Mouse (Mus musculus): ENCODE results near the gene Gxylt1. TPM values are rescaled to one million over a fixed set of nuclear protein-coding genes. Genes with fewer than 3 reads are reported as not detected.

Gene Gxylt1
- polyA plus RNA-seq, 1 experiment: 0.70 TPM

- Histone ChIP-seq H3K36me3 (replicated peaks; ENCODE audit: low read length) (peaks cover 29% of the 10 kb centered on the region), H3K9me3 (no peaks in the 10 kb centered on the region), H3K27me3 (replicated peaks) (no peaks in the 10 kb centered on the region), H3K4me3 (replicated peaks) (peak overlapping the region; percentile 98), H3K4me1 (peaks cover 41% of the 10 kb centered on the region)
- TF ChIP-seq FLI1 (IDR thresholded peaks at IDR 0.05; ENCODE audit: low read length): no peak
- TF ChIP-seq GATA1 (IDR thresholded peaks at IDR 0.05; ENCODE audit: borderline replicate concordance, low read length): no peak
Observed at GRCm38 (mm10) chr15:93276276-93276675, 1.3 kb upstream of the Gxylt1 start.

DNA sequence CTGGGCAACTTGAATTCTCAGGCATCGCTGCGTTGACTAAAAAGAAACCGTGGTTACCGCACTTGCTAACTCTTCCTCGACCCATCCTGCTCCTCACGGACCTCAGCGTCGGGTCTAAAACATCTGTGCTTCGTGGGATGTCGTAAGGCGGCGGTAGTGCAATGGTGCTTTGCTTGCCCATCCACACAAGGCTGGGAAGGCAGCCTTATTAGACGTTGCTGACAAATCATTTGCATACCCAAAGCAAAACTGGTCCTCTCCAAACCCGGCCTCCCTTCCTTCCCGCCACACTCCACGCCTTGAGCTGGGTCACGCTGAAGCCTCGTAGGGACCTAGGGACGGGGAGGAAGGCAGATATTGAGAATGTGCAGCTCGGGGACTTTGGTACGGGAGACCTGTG lies 644 bp upstream of the Gxylt1 start:
- Histone ChIP-seq H3K9me3 (no peaks in the 10 kb centered on the region), H3K4me3 (replicated peaks) (peak overlapping the region; percentile 98), H3K36me3 (replicated peaks; ENCODE audit: low read length) (peaks cover 22% of the 10 kb centered on the region), H3K4me1 (peaks cover 47% of the 10 kb centered on the region), H3K27me3 (replicated peaks) (no peaks in the 10 kb centered on the region)
- TF ChIP-seq GATA1 (IDR thresholded peaks at IDR 0.05; ENCODE audit: borderline replicate concordance, low read length) (no peak), FLI1 (IDR thresholded peaks at IDR 0.05; ENCODE audit: low read length) (no peak)

- peaks cover 63% of the 10 kb centered on the region for H3K4me1 ChIP-seq
- TF ChIP-seq FLI1 (IDR thresholded peaks at IDR 0.05; ENCODE audit: low read length) (no peak), GATA1 (IDR thresholded peaks at IDR 0.05; ENCODE audit: borderline replicate concordance, low read length) (no peak)
- H3K4me3 ChIP-seq (replicated peaks): peak overlapping the region; percentile 98
Observed at GRCm38 (mm10) chr15:93273788-93274678, 946 bp downstream of the Gxylt1 start.

GRCm38 (mm10) chr15:93272948-93273347 lies 2.0 kb downstream of the Gxylt1 start:
- Histone ChIP-seq H3K4me3 (replicated peaks) (peak overlapping the region; percentile 14), H3K27me3 (replicated peaks) (no peaks in the 10 kb centered on the region), H3K9me3 (no peaks in the 10 kb centered on the region), H3K4me1 (peaks cover 72% of the 10 kb centered on the region), H3K36me3 (replicated peaks; ENCODE audit: low read length) (peaks cover 17% of the 10 kb centered on the region)
- TF ChIP-seq FLI1 (IDR thresholded peaks at IDR 0.05; ENCODE audit: low read length): no peak
- TF ChIP-seq GATA1 (IDR thresholded peaks at IDR 0.05; ENCODE audit: borderline replicate concordance, low read length): no peak

More at GRCm38 (mm10) chr15:93273788-93274678, 946 bp downstream of the Gxylt1 start:
- Histone ChIP-seq H3K9me3 (no peaks in the 10 kb centered on the region), H3K27me3 (replicated peaks) (no peaks in the 10 kb centered on the region), H3K36me3 (replicated peaks; ENCODE audit: low read length) (peaks cover 19% of the 10 kb centered on the region)

DNA sequence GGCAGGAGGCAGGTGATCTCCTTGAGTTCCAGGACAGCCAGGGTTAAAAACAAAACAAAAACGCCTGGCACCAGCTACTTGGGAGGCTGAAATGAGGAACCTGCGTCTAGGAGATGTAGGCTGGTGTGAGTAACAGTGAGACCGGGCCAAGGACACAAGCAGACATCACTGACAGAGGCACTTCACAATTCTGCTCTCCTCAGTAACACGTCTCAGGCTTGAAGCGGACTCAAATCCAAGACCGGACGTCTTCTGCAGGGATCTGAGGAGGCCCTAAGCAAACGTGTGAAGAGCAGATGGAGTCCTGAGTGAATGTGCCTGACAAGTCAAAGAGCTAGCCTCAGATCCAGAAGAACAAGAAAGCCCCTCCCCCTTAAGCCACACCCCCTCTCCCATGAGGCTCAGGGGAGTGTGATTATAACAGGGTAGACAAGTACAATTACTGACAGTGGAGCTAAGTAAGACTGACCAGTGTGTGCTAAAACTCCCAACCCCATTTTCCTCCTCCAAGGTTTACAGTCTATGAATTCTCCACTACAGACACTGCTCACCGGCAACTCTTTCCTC lies 4.6 kb downstream of the Gxylt1 start:
- H3K9me3 ChIP-seq: no peaks in the 10 kb centered on the region
- peak overlapping the region; percentile 65 for H3K4me3 ChIP-seq (replicated peaks)
- TF ChIP-seq GATA1 (IDR thresholded peaks at IDR 0.05; ENCODE audit: borderline replicate concordance, low read length): no peak
- peaks cover 19% of the 10 kb centered on the region for H3K36me3 ChIP-seq (replicated peaks; ENCODE audit: low read length)
- peaks cover 63% of the 10 kb centered on the region for H3K4me1 ChIP-seq
- H3K27me3 ChIP-seq (replicated peaks): no peaks in the 10 kb centered on the region

GRCm38 (mm10) chr15:93269572-93269971 lies 5.4 kb downstream of the Gxylt1 start:
- H3K27me3 ChIP-seq (replicated peaks): no peaks in the 10 kb centered on the region
- no peak for TF ChIP-seq FLI1 (IDR thresholded peaks at IDR 0.05; ENCODE audit: low read length)
- TF ChIP-seq GATA1 (IDR thresholded peaks at IDR 0.05; ENCODE audit: borderline replicate concordance, low read length): no peak
- no peaks in the 10 kb centered on the region for H3K9me3 ChIP-seq
- H3K4me3 ChIP-seq (replicated peaks): no peak overlapping the region
- H3K4me1 ChIP-seq: peaks cover 70% of the 10 kb centered on the region
- H3K36me3 ChIP-seq (replicated peaks; ENCODE audit: low read length): peaks cover 27% of the 10 kb centered on the region

GRCm38 (mm10) chr15:93268001-93268400 lies 7.0 kb downstream of the Gxylt1 start:
- Histone ChIP-seq H3K9me3 (no peaks in the 10 kb centered on the region), H3K36me3 (replicated peaks; ENCODE audit: low read length) (peaks cover 28% of the 10 kb centered on the region), H3K4me3 (replicated peaks) (no peak overlapping the region), H3K4me1 (peaks cover 74% of the 10 kb centered on the region), H3K27me3 (replicated peaks) (no peaks in the 10 kb centered on the region)
- no peak for TF ChIP-seq FLI1 (IDR thresholded peaks at IDR 0.05; ENCODE audit: low read length)
- TF ChIP-seq GATA1 (IDR thresholded peaks at IDR 0.05; ENCODE audit: borderline replicate concordance, low read length): no peak

- TF ChIP-seq FLI1 (IDR thresholded peaks at IDR 0.05; ENCODE audit: low read length) (no peak), GATA1 (IDR thresholded peaks at IDR 0.05; ENCODE audit: borderline replicate concordance, low read length) (no peak)
- peaks cover 26% of the 10 kb centered on the region for H3K36me3 ChIP-seq (replicated peaks; ENCODE audit: low read length)
- H3K27me3 ChIP-seq (replicated peaks): no peaks in the 10 kb centered on the region
- H3K4me3 ChIP-seq (replicated peaks): no peak overlapping the region
- no peaks in the 10 kb centered on the region for H3K9me3 ChIP-seq
- peaks cover 74% of the 10 kb centered on the region for H3K4me1 ChIP-seq
Observed at GRCm38 (mm10) chr15:93267479-93267878, 7.5 kb downstream of the Gxylt1 start.

DNA sequence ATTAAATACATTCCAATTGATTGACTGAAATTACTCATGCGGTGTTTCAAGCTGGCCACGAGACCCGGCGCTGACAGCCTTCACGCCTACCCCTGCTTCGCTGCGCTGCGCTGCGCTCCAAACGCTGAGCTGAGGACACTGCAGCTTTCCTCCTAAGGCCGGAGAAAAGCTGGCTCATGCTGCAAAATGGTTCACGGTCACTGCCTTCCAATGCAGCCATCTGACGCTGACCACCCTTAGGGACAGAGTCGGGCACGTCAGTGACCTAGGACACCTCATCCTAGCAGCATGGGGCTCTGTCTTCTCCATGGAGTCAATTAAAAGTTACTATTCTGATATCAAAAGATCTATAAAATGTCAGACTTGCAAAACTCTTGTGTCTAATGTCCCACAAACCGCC lies 8.6 kb downstream of the Gxylt1 start:
- Histone ChIP-seq H3K36me3 (replicated peaks; ENCODE audit: low read length) (peaks cover 31% of the 10 kb centered on the region), H3K9me3 (no peaks in the 10 kb centered on the region), H3K4me3 (replicated peaks) (no peak overlapping the region), H3K4me1 (peaks cover 72% of the 10 kb centered on the region), H3K27me3 (replicated peaks) (no peaks in the 10 kb centered on the region)
- TF ChIP-seq GATA1 (IDR thresholded peaks at IDR 0.05; ENCODE audit: borderline replicate concordance, low read length) (no peak), FLI1 (IDR thresholded peaks at IDR 0.05; ENCODE audit: low read length) (no peak)

DNA sequence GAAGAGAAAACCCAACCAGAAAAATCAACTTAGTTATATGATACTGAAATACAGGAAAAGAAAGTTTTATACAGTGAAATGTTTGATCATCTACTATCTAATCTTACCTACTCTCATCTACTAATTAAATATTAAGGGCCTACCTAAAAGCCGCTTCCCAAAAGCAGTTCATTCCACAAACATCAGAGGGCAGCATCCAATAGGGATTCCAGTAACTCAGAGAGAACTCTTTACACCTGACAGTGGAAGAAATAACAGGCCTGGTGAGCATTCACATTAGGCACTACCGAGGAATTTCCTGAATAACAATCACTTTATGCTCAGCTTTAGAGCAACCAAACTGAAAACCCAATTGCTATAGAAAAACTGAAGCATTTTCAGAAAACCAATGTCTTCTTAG lies 9.3 kb downstream of the Gxylt1 start:
- no peaks in the 10 kb centered on the region for H3K9me3 ChIP-seq
- no peaks in the 10 kb centered on the region for H3K27me3 ChIP-seq (replicated peaks)
- peaks cover 72% of the 10 kb centered on the region for H3K4me1 ChIP-seq
- TF ChIP-seq GATA1 (IDR thresholded peaks at IDR 0.05; ENCODE audit: borderline replicate concordance, low read length) (no peak), FLI1 (IDR thresholded peaks at IDR 0.05; ENCODE audit: low read length) (no peak)
- H3K36me3 ChIP-seq (replicated peaks; ENCODE audit: low read length): peaks cover 37% of the 10 kb centered on the region
- H3K4me3 ChIP-seq (replicated peaks): no peak overlapping the region
